Mouse (Mus musculus) small intestine, adult 2 months (tissue): ENCODE measurements around the gene Styxl1. TPM values are rescaled to one million over a fixed set of nuclear protein-coding genes. Genes with fewer than 3 reads are reported as not detected.

Experiments used
- H3K27ac ChIP-seq: fragments of 200-500 bp; 2 replicates; pipeline ENCODE4 v1.5.1; 2012; ENCODE audit warnings: low read depth, low read length, control low read depth, inconsistent platforms; ENCODE audit not compliant: insufficient read depth
- H3K27me3 ChIP-seq: fragments of 200-500 bp; 2 replicates; pipeline ENCODE4 v1.6.1; 2012; ENCODE audit warnings: mild to moderate bottlenecking, moderate library complexity, low read length, inconsistent platforms; ENCODE audit not compliant: control insufficient read depth, insufficient read depth
- H3K36me3 ChIP-seq: fragments of 200-500 bp; 2 replicates; pipeline ENCODE4 v1.6.1; 2012; ENCODE audit warnings: mild to moderate bottlenecking, low read length, control low read depth, inconsistent platforms; ENCODE audit not compliant: control insufficient read depth, insufficient read depth
- H3K4me1 ChIP-seq: fragments of 200-500 bp; 2 replicates; pipeline ENCODE4 v1.6.1; 2012; ENCODE audit warnings: low read length, inconsistent platforms, mixed read lengths; ENCODE audit not compliant: control insufficient read depth, insufficient read depth, insufficient read length
- H3K4me3 ChIP-seq: fragments of 200-500 bp; 2 replicates; pipeline ENCODE4 v1.5.1; 2012; ENCODE audit warnings: low read depth, mild to moderate bottlenecking, control low read depth, inconsistent platforms, low read length, moderate library complexity
- CTCF ChIP-seq: fragments of 200-500 bp; IDR thresholded peaks from 2 replicates; pipeline ENCODE4 v1.5.1; 2012; ENCODE audit warnings: low read depth, mild to moderate bottlenecking, control low read depth, inconsistent platforms, low read length, moderate library complexity, mixed read lengths; ENCODE audit not compliant: insufficient replicate concordance, insufficient read length; ENCODE audit errors: extremely low read depth
- POLR2A ChIP-seq: fragments of 200-500 bp; IDR thresholded peaks from 2 replicates; pipeline ENCODE4 v1.6.1; 2012; ENCODE audit warnings: low read depth, mild to moderate bottlenecking, control low read depth, inconsistent platforms, low read length, moderate library complexity
- WGBS: fragments of 180-500 bp; shearing (Covaris S2); methylation state at CpG from one replicate; pipeline ENCODE4 v1.1.7; 2018; 5-methylcytosine and 5-hydroxymethylcytosine counted together
- polyA plus RNA-seq: library from polyadenylated mRNA; depleted of rRNA; stranded (reverse); fragments of >200 nt; gene quantifications from 2 replicates; pipeline ENCODE4 v1.2.3, GENCODE M21; 2012

Gene Styxl1
- polyA plus RNA-seq, 1 experiment: 0.19 TPM

- Histone ChIP-seq H3K36me3 (no peaks in the 10 kb centered on the region), H3K27ac (no peak overlapping the region), H3K27me3 (no peaks in the 10 kb centered on the region), H3K4me1 (peaks cover 3% of the 10 kb centered on the region; the same call in 1 of the 2 replicates), H3K4me3 (no peak overlapping the region)
- TF ChIP-seq CTCF: no peak
- TF ChIP-seq POLR2A: no peak
- 61% methylated on average over 3 of the region's 3 CpGs for WGBS
Observed at GRCm38 (mm10) chr5:135764971-135765370, 13.2 kb downstream of the Styxl1 start.

- no peak overlapping the region for H3K4me3 ChIP-seq
- 5% methylated on average over 7 of the region's 7 CpGs for WGBS
- H3K4me1 ChIP-seq: peaks cover 3% of the 10 kb centered on the region; the same call in 1 of the 2 replicates
- no peaks in the 10 kb centered on the region for H3K36me3 ChIP-seq
- TF ChIP-seq CTCF (peak; percentile 98), POLR2A (no peak)
- H3K27ac ChIP-seq: peak overlapping the region; percentile 57; the same call in 1 of the 2 replicates
- no peaks in the 10 kb centered on the region for H3K27me3 ChIP-seq
Observed at GRCm38 (mm10) chr5:135763526-135763925, 14.7 kb downstream of the Styxl1 start.

DNA sequence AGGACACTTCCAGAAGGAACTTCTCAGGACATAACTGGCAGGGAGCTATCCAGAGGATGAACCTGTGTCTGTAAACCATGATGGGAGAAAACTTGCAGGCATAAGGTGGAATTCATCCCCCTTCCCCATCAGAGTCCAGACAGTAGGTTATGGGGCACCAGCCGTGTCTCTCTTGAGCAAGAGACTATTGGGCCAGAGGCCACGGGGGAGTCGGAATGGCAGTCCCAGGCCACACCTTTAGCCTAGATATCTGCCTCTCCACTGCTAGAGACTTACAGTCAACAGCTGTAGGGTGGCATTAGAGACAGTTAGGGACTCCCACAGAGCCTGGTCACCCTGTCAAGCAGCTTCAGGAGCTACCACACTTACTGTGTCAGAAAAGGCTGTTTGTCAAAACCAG, 16.3 kb downstream of the Styxl1 start:
- Histone ChIP-seq H3K27me3 (no peaks in the 10 kb centered on the region), H3K36me3 (no peaks in the 10 kb centered on the region), H3K27ac (no peak overlapping the region), H3K4me1 (peaks cover 6% of the 10 kb centered on the region; the same call in 1 of the 2 replicates), H3K4me3 (no peak overlapping the region)
- WGBS: 49% methylated on average over 3 of the region's 3 CpGs
- TF ChIP-seq CTCF (no peak), POLR2A (no peak)

DNA sequence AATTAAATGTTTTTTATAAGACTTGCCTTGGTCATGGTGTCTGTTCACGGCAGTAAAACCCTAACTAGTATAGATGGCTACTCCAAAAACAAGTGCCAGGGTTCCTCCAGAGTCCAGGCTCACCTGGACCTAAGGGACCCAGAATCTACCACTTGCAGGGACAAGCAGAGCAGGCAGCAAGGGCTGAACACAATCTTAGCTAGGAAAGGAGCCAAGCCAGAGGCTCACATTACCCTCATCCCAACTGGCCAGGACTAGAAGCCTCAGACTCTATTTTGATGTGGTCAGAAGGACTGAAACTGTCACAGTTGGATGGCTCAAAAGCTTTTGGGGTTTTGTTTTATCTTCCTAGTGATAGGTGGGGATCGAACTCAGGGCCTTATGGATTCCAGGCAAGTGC, 26.6 kb downstream of the Styxl1 start:
- H3K27me3 ChIP-seq: no peaks in the 10 kb centered on the region
- no peaks in the 10 kb centered on the region for H3K36me3 ChIP-seq
- H3K4me3 ChIP-seq: no peak overlapping the region
- no peaks in the 10 kb centered on the region; the same call in 1 of the 2 replicates for H3K4me1 ChIP-seq
- H3K27ac ChIP-seq: no peak overlapping the region
- 74% methylated on average over 2 of the region's 2 CpGs for WGBS
- TF ChIP-seq CTCF (no peak), POLR2A (no peak)

DNA sequence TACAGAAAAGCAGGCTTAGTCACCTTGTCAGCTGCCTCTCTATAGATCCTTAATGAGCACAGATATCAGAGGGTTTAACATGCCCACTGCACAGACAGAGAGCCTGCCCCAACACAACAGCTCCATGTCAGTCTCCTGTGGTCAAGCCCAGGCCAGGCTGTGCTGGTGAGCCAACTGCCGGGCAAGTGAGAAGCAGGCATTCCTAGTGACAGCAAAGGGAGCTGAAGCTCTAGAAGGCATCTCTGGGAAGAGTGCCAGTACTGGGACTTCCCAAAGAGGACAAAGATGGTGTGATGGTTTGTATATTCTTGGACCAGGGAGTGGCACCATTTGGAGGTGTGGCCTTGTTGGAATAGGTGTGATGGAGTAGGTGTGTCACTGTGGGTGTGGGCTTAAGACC, 27.1 kb downstream of the Styxl1 start:
- no peak for TF ChIP-seq POLR2A
- TF ChIP-seq CTCF: no peak
- H3K27ac ChIP-seq: no peak overlapping the region
- H3K27me3 ChIP-seq: no peaks in the 10 kb centered on the region
- no peak overlapping the region for H3K4me3 ChIP-seq
- WGBS: 73% methylated on average over 1 of the region's 1 CpGs
- H3K36me3 ChIP-seq: no peaks in the 10 kb centered on the region
- no peaks in the 10 kb centered on the region; the same call in 1 of the 2 replicates for H3K4me1 ChIP-seq

- TF ChIP-seq CTCF: no peak
- no peak for TF ChIP-seq POLR2A
- peaks cover 19% of the 10 kb centered on the region for H3K36me3 ChIP-seq
- H3K27me3 ChIP-seq: no peaks in the 10 kb centered on the region
- H3K4me1 ChIP-seq: peaks cover 15% of the 10 kb centered on the region; the same call in 1 of the 2 replicates
- H3K27ac ChIP-seq: peak overlapping the region; percentile 57
- WGBS: 30% methylated on average over 12 of the region's 12 CpGs
- peak overlapping the region; percentile 69 for H3K4me3 ChIP-seq
Observed at GRCm38 (mm10) chr5:135744742-135745141, 33.4 kb downstream of the Styxl1 start.

DNA sequence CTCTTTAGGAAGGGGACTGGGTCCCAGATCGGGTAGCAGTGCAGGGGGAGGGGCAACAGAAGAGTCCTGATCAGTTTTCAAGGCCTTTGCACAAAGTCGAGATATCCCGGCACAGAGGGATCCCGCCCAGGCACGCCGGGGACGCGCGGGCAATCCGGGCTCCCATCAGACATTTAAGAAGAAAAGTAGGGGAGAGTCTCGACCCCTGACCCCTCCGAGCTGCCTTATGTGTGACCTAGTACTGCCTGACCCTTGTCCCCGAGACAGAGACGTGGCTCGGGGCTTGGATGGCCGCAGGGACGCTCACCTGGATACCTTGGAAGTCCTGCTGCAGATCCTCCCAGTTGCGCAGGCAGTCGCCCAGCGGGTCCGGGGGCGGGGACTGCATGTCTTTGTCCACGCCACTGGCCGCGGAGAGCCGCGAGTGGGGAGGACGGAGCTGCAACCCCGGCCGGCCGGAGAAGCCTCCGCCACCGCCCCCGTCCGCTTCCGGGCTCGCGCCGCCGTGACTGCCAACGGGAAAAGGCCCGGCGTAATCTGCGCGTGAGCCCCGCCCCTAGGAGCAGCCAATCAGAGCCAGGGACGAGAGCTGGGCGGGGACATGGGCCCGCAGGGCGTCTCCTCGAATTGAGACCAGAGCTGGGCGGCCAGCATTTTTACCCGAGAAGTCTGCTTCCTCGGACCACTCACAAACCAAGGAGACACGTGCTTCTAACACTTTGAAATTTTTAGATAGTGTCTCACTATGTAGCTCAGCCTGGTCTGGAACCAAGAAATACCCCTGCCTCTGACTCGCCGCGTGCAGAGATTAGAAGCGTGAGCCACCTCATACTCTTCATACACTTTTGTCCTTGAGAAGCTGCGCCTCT, 34.2 kb downstream of the Styxl1 start, which contains the start of gene Tmem120a:
Gene Tmem120a (minus strand): TSS at position 708 of the 869 bp plus-strand sequence.
- TF ChIP-seq CTCF (no peak), POLR2A (no peak; the same call in none of the 2 replicates)
- Histone ChIP-seq H3K4me1 (peaks cover 15% of the 10 kb centered on the region; the same call in 1 of the 2 replicates), H3K4me3 (peak within 1 kb of the TSS; percentile 69), H3K27ac (peak within 1 kb of the TSS; percentile 89), H3K27me3 (no peaks in the 10 kb centered on the region), H3K36me3 (peaks cover 23% of the 10 kb centered on the region)
- WGBS: under 1% methylated on average over 60 of the region's 60 CpGs
